Mouse (Mus musculus): Measurements from ENCODE around the gene Lilra6.

- TF ChIP-seq JUND (conservative IDR thresholded peaks at IDR 0.05; ENCODE audit: low read depth, low read length): no peak
- no peak for TF ChIP-seq EP300 (IDR thresholded peaks at IDR 0.05; ENCODE audit: low read length)
- TF ChIP-seq CTCF (conservative IDR thresholded peaks at IDR 0.05 in 1 of 2, IDR thresholded peaks at IDR 0.05 in 1 of 2; ENCODE audit: low read depth in 2 of 2, low read length in 2 of 2): no peak
- TF ChIP-seq NRF1 (IDR thresholded peaks at IDR 0.05; ENCODE audit: low read depth, low read length): no peak
- TF ChIP-seq POLR2A (IDR thresholded peaks at IDR 0.05; ENCODE audit: low read depth, low read length): no peak
- no peak for TF ChIP-seq ETS1 (conservative IDR thresholded peaks at IDR 0.05; ENCODE audit: low read depth, low read length)
- no peak for TF ChIP-seq MAZ (IDR thresholded peaks at IDR 0.05; ENCODE audit: low read depth, low read length)
- TF ChIP-seq RCOR1 (conservative IDR thresholded peaks at IDR 0.05; ENCODE audit: low read depth, low read length): no peak
- no peak for TF ChIP-seq IRF4 (IDR thresholded peaks at IDR 0.05; ENCODE audit: low read depth, low read length)
Measured at GRCm38 (mm10) chr7:3946117-3946516, 30.8 kb upstream of the Lilra6 start.
